Mouse (Mus musculus): ENCODE data around the gene Sh2d1b1.
"Not testable (repeated sequence)": the region's sequence is repeated elsewhere in the genome, so short reads cannot be mapped to it uniquely, and the experiment has no call there.

Sh2d1b1 gene

GRCm38 (mm10) chr1:170277016-170277415 lies at the start of gene Sh2d1b1:
Gene Sh2d1b1, plus strand, starts transcription at chr1:170277320.
- no peak for DNase-seq (ENCODE audit: low spot score)

- DNase-seq (ENCODE audit: low spot score): not testable (repeated sequence)
Measured at GRCm38 (mm10) chr1:170232688-170233087, 44.4 kb upstream of the Sh2d1b1 start, which contains the start of gene Sh2d1b2. Gene Sh2d1b2, plus strand, starts transcription at chr1:170232749.

DNA sequence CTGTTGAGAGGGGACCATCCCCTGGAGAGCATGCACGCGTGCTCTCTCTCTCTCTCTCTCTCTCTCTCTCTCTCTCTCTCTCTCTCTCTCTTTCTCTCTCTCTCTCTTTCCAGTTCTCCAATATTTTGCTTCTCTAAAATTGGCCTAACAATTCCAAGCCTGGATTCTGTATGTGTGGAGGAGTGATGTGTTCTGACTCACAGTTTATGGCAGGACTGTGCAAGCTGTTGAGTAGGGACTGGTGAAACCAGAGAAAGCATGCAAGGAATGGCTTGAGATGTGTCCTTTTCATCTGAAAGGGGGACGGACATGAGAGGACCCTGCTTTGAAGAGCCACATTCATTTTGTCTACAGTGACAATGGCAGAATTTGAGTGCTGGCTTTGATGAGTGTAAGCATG lies 32.1 kb upstream of the Sh2d1b1 start:
- no peak for DNase-seq (ENCODE audit: low spot score)

DNA sequence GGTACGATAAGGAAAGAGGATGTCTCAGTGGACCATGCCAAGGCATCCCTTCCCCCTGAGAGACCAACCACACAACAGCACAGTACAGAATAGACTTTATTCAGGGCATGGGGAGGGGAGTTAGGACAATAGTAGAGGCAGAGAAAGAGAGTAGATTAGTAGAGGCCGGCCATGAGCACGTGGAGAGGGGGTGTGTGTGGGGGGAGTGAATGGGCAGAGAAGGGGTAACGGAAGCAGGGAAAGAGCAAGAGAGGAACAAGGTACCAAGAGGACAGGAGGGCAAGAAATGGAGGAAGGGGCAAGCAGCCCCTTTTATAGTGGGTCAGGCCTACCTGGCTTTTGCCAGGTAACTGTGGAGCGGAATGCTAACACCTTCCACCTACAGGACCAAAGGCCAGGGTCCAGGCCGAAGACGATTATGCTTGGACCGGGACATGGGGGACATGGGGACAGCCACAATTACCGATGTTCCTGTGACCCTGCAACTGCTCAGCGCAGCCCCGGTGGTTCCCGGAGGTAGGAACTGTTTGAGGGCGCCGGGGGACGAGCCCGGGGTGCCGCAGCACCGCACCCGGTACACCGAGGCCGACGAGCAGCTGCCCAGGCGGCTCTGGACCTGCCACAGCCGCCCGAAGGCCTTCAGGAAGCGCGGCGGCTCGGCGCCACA lies 22.1 kb upstream of the Sh2d1b1 start:
- no peak for DNase-seq (ENCODE audit: low spot score)

DNA sequence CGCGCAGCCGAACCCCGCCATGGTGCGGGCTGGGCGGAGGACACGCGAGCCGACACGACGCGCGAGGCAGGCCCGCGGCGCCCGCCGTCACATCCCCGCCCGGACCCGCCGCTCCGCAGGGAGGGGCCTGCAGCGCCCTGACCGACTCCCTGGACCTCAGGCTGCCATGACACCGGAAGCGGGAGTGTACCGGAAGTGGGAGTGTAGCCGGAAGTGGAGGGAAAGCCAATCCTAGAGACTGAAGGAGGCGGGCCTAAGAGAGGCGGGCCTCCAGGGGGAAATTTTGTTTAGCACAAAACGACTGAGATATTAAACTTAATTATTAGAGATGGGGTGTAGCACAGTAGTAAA lies 21.6 kb upstream of the Sh2d1b1 start:
- peak; percentile 76 for DNase-seq (ENCODE audit: low spot score)

DNA sequence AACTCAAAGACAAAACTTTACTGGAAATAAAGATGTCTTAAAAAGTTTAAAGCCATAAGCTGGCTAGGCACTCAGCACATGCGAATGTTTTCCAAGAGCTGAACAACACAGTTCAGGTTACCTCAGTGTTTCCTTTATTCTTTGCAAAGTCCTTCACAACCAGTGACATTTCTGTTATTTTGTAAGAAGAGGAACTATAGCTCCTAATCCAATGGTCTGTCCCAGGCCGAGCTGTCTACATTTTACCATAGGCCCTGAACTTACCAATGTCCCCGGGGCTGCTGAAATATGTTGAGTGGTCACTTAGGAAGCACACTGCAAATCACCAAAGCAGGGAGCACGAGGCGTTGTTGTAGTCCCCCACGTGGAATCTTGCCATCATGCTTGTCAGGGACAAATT lies 6.8 kb upstream of the Sh2d1b1 start:
- no peak for DNase-seq (ENCODE audit: low spot score)

GRCm38 (mm10) chr1:170270696-170271095 lies 6.4 kb upstream of the Sh2d1b1 start:
- DNase-seq (ENCODE audit: low spot score): no peak

DNA sequence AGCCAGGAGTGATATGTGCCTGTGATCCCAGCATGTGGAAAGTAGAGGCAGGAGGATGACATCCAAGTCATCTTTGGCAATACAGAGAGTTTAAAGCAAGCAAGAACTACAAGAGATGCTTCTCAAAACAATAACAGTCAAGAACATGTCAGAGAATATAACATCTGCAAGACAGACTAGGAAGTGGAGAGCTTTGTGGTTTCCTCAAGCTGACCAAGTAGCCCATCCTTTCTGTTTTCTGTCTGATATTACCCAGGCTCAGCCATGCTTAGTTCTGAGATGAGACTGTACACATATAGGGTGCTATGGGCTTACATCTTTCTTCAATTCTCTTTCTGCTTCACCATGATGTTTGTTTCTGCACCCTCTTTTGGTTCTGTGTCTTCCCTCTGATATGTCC lies 3.9 kb upstream of the Sh2d1b1 start:
- no peak for DNase-seq (ENCODE audit: low spot score)

- DNase-seq (ENCODE audit: low spot score): no peak
Measured at GRCm38 (mm10) chr1:170282415-170283129, 5.5 kb downstream of the Sh2d1b1 start.

DNA sequence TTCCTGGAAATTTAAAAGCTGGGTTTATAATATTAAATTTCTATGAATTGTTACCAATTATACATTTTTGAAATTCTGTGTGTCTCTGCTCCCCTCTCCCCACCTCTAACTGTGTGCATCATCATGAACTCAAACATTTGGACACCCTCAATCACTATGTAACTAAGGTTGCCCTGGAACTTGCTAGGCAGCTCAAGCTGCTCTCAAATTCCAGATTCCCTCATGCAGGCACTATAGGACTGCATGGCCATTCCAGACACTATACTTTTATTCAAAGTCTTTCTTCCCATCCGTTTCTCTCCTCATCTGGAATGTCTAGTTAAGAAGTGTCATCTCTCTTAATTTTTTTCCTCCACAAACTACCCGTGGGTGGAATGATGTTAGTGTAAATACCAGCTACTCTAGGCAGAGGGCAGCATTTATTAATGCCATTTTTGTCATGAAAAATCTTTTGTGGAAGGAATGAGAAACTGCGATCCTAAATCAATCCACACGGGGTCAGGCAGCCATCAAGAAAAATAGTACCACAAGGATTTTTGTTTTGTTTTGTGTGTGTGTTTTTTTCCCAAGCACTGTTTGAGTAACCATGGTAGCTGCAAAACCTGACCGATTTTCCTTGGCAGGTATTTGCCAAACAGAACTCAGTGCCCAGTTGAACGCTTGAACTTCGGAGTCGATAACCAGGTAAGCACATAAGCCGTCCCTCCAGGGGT lies 15.3 kb downstream of the Sh2d1b1 start:
- no peak for DNase-seq (ENCODE audit: low spot score)

DNA sequence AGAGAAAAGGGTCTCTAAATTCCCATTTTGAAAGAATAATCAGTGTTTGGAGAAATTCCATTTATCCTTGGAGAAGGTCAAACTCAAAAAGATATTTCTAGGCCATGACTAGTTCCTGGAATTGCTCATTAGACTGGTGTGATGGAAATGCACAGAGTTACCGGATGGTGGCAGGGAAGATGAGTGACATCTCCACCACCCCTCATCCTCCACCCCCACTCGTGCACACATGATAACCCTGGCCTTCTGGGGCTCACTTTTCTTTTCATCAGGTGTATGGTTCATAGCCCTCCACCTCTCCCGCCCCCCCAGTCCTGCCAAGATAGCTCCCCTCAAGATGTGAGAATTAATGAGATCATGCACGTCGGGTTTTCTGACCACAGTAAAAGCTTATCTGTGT lies 16.1 kb downstream of the Sh2d1b1 start:
- DNase-seq (ENCODE audit: low spot score): no peak

DNA sequence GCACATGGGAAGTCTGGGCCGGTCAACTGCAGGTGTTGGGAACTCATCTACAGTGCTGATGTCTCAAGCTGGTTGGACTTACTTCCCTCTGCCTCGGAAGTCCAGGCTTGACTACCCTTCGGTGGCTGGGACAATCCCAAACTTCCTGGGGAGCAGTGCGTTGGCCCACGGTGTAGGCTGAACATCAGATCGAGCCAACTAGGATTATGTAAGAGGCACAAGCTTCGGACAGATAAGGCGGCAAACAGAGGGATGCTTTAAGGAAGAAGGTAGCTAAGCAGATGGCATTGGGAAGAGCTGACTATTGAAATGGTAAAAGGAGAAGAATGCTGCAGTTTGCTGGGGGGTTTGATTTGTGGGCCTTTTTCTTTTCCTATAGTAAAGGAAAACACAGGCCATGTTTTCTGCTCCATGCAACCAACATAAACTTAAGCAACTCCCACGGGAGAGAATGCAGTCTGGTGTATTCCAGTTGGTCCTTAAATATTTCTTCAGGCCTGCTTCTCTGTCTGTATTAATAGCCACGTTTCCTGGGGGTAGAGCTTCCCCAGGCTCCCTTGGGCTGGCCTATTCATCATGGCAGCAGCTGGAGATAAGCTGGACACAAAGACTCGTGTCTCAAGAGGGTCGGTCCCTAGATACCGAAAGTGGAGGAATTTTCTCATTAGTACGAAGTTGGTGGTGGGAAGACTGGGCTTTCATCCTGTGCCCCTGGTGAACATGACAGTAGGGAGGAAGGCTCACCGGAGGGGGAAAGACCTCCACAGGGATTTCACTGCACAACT lies 17.9 kb downstream of the Sh2d1b1 start:
- no peak for DNase-seq (ENCODE audit: low spot score)

DNA sequence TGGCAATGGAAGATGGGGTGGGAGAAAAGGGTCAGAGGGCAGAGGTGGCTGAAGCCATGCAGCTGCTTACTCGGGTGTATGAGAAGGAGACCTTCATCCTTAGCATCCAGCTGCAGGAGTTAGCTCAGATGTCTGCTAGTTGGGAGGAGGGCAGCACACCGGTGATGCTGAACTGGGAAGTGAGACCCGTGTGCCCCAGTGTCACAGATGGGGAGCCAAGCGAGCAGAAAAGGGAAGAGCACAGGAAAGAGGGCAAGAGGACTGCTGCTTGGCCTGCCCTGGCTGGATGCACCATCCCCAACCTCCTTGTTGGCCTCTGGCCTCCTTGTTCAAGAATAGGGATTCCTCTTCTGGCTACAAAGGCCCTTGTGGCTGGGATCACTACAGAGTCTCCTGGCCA lies 22.4 kb downstream of the Sh2d1b1 start:
- DNase-seq (ENCODE audit: low spot score): no peak

- no peak for DNase-seq (ENCODE audit: low spot score)
Measured at GRCm38 (mm10) chr1:170301686-170302085, 24.6 kb downstream of the Sh2d1b1 start.

- no peak for DNase-seq (ENCODE audit: low spot score)
Measured at GRCm38 (mm10) chr1:170302456-170302855, 25.3 kb downstream of the Sh2d1b1 start.

DNA sequence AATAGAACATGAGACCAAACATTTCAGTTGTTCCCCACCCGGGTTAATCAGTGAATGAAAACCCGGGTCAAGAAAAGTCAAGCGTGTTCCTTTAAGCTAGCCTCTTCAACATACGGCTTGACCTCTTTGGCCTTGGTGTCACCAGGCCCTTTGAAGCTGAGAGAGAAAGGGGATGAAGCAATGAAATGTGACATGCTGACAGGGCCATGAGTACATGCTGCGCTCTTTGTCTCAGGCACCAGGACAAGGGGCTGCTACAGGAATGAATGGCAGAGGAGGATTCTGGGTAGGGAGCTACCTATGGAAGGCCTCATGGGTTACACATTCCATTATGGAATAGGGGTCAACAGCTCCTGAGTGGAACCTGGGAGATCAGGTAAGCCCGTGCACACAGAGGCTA lies 26.0 kb downstream of the Sh2d1b1 start:
- DNase-seq (ENCODE audit: low spot score): no peak

GRCm38 (mm10) chr1:170305002-170305401 lies 27.9 kb downstream of the Sh2d1b1 start:
- DNase-seq (ENCODE audit: low spot score): no peak

DNA sequence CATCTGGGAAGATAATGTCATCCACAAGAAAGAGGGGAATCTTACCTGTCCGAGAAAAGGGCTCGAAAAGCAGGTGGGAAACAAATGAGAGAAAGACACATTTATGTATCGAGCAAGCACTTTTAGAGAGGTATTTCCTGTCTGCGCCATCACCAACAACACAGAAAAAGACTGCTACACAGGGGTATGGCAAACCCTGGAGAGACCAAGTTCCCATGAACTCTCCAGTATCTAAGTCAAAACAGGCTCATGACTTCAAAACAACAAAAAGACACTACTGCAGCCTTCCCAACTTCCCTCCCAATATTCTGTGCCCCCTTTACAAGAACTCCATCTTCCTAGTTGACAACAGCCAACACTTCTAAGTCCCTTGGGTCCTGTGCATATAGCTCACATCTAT lies 29.1 kb downstream of the Sh2d1b1 start, which contains the start of gene Gm7694:
Gene Gm7694 (minus strand): TSS at position 101 of the 400 bp plus-strand sequence.
- no peak for DNase-seq (ENCODE audit: low spot score)

DNA sequence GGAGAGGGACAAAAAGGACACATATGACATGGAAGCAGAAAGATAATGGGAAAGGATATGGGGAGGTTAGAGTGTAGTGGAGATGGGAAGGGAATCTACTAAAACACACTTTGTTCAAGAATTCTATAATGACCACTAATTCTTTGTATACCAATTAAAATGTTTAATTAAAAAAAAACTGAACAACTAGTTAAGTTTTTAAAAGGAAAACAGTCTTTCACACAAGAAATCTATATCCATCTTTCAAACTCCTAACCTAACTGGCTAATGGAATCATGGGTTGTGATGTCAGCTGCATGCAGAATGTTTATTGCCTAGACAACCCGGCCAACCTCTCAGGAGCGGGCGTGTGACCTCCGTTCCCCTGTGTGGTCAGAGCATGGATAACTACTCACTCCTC lies 31.4 kb downstream of the Sh2d1b1 start, which contains the start of gene Spata46:
Gene Spata46 (plus strand): TSS at position 301 of the 400 bp plus-strand sequence.
- DNase-seq (ENCODE audit: low spot score): no peak

DNA sequence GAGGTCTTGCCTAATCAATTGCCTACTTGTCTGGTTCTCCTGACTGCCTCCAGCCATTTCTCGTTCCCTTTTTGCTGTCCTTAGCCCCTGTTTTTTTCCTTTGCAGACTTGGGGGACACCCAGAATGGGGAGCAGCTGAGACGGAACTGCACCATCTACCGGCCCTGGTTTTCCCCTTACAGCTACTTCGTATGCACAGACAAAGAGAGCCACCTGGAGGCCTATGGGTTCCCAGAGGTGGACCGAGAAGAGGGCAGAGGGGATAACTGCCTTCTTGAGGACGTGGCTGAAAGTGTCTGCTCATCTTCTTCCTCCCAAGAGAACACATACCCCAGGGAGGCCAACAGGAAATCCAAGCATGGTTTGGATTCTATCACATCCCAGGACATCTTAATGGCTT lies 34.3 kb downstream of the Sh2d1b1 start:
- DNase-seq (ENCODE audit: low spot score): no peak

GRCm38 (mm10) chr1:170322046-170322445 lies 44.9 kb downstream of the Sh2d1b1 start:
- no peak for DNase-seq (ENCODE audit: low spot score)

GRCm38 (mm10) chr1:170323001-170323400 lies 45.9 kb downstream of the Sh2d1b1 start:
- DNase-seq (ENCODE audit: low spot score): no peak
